Mouse (Mus musculus) B cell, adult 62 days (primary cell): ENCODE measurements around the gene Stat6. TPM values are rescaled to one million over a fixed set of nuclear protein-coding genes. Genes with fewer than 3 reads are reported as not detected.

ENCODE experiments used
- total RNA-seq: library from RNA; stranded (reverse); gene quantifications from 4 replicates; pipeline ENCODE4 v1.2.4, GENCODE M21; 2023

Gene Stat6
- 230 to 250 TPM (median 232 TPM) in 4 replicates for total RNA-seq

DNA sequence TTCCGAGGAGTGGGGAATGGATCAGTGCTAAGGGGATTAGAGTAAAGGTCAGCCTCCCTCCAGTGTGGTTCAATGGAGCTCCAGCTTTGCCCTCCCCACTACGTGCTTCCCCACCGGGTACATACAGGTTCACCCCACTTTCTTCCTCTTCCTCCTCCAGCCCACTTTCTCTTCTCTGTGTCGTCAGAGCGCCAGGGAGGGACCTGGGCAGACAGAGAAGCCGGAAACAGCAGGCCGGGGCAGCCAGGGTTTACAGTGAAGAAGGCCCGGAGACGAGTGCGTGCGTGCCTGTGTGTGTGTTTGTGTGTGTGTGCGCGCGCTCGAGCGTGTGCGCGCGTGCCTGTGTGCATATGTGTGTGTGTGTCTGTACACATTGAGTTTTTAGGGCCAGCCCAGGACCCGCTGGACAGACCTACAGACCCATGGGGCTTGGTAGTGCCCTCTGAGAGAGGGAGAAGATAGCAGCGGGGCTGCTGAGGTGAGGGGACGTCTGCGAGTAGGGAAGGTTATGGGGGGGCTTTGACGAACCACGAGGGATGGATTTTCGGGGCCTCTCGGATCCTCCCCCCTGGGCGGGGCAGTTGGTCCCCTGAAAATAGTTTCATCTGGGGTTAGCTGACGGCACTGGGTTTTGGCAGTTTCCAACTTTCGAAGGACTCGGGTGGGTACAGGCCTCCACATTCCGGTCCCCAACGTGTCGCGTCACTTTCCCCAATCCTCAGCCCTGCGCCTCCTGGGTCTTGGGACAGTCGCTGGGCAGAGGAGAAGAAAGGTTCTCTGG is at the start of gene Stat6:
Gene Stat6, plus strand, starts transcription at position 215 of the 781 bp plus-strand sequence.

GRCm38 (mm10) chr10:127620406-127621190 is 22.2 kb upstream of the Stat6 start, which contains the start of gene Lrp1:
TSS of gene Lrp1 (minus strand) at chr10:127621148.

DNA sequence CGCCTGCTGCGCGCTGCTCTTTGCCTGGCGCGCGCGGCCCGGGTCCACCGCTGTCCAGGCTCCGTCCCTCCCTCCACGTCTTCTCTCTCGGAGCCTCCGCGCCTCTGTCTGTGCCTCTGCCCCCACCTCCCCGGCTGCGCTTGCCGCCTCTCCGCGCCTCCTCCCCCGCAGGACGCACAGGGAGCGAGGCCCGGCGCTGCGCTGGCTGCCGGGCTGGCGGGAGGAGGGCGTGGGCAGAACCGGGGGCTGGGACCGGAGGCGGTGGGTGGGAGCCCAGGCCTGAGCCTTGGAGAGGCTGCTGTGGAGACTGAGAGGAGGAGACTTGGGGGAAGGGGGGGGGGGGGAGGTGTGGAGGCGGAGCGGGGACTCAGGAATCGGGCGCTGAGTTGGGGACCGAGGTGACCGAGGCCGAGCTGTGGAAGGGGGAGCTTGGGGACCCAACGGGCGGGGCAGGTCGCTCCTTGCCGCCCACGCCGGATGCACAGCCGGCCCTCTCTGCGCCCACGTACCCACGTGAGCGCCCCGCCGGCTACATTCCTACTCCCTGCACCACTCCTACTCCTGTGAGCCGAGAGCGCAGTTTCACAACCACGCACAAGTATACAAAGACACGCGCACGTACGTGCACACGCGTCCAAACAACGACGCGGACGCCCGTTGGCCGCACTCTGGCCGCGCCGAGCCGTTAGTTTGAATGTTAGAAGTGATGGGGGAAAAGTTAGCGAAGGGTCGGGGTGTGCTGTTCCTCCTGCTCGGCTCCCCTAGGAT is 23.9 kb downstream of the Stat6 start, which contains the start of gene Nemp1:
Gene Nemp1, plus strand, starts transcription at position 401 of the 768 bp plus-strand sequence.

DNA sequence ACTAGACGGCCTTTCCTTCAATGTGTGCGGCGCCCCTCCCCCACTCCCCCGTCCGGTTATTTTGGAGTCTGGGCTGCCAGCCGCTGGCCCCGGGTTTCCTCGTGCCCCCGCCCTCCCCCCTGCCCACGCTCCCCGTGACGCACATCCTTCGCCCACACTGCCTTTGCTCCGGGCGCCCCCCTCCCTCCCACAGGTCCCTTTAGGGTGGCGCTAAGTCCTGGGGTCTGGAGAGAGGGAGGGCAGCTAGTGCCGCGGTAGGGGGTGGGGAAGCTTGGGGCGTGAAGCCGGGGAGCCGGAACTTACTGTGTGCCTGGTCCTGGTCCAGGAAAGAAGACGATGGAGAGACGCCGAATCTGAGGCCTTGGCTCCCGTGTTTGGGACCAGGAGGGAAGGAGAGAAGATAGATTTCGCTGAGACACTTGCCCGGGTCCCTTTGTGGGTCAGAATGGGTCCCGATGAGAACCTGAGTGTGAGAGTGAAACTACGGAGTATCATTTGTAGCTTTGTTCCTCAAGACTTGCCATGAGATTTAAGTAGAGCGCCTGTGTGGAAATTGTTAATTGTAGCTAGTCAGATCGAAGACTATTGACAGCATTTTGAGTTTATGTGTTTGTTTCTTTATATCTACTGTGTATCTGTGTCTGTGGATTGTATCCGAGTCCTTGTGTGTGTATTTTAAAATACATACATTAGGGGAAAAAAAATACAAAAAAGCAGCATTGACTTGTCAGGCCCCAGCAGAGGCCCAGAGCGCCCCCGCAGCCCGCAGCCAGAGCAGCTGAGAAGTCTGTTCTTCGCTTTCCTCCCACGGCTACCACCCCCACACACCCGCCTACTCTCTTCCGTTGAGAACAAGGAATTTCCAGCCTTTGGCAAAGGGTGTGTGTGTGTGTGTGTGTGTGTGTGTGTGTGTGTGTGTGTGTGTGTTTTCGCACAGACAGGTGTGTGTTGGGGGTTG is 25.6 kb downstream of the Stat6 start, which contains the start of gene Nab2:
Gene Nab2, minus strand, starts transcription at position 476 of the 958 bp plus-strand sequence.

GRCm38 (mm10) chr10:127704766-127705220 is 62.0 kb downstream of the Stat6 start, which contains the start of gene Myo1a:
TSS of gene Myo1a (plus strand) at chr10:127705170.

Other genes starting within 250 kb of the Stat6 start
- 6.9 to 12.7 TPM (median 9.6 TPM) in 4 replicates for gene Stac3, start 141.3 kb upstream of the Stat6 start, total RNA-seq
- gene Ndufa4l2, start 128.0 kb upstream of the Stat6 start, total RNA-seq = not detected in 4 replicates
- 49.9 to 65.4 TPM (median 64.7 TPM) in 4 replicates for gene Shmt2, start 120.5 kb upstream of the Stat6 start, total RNA-seq
- not detected in 4 replicates for gene Nxph4, start 108.4 kb upstream of the Stat6 start, total RNA-seq
- 2.9 to 5.1 TPM (median 3.5 TPM) in 4 replicates for gene Lrp1, start 21.8 kb upstream of the Stat6 start, total RNA-seq
- gene Nemp1, start 23.9 kb downstream of the Stat6 start, total RNA-seq = 10.0 to 15.6 TPM (median 13.7 TPM) in 4 replicates
- gene Nab2, start 25.6 kb downstream of the Stat6 start, total RNA-seq = 34.1 to 42.9 TPM (median 40.1 TPM) in 4 replicates
- gene Myo1a, start 62.2 kb downstream of the Stat6 start, total RNA-seq = 0.17 to 0.27 TPM in 2 of 4 replicates, not detected in the others
- not detected in 4 replicates for gene Tac2, start 81.5 kb downstream of the Stat6 start, total RNA-seq
- 14.8 to 17.7 TPM (median 16.2 TPM) in 4 replicates for gene Zbtb39, start 96.6 kb downstream of the Stat6 start, total RNA-seq
- gene Gpr182, start 108.7 kb downstream of the Stat6 start, total RNA-seq = not detected in 4 replicates
- 0.18 to 0.50 TPM in 2 of 4 replicates, not detected in the others for gene Rdh1, start 116.7 kb downstream of the Stat6 start, total RNA-seq
- gene Rdh16f1, start 116.8 kb downstream of the Stat6 start, total RNA-seq = not detected in 4 replicates
- 0.41 to 0.43 TPM in 2 of 4 replicates, not detected in the others for gene Rdh9, start 133.4 kb downstream of the Stat6 start, total RNA-seq
- gene Rdh16, start 158.2 kb downstream of the Stat6 start, total RNA-seq = not detected in 4 replicates
- gene Rdh19, start 206.9 kb downstream of the Stat6 start, total RNA-seq = not detected in 4 replicates
- not detected in 4 replicates for gene Rdh16f2, start 223.5 kb downstream of the Stat6 start, total RNA-seq
- not detected in 4 replicates for gene Rdh7, start 245.8 kb downstream of the Stat6 start, total RNA-seq